Mouse (Mus musculus) stomach, postnatal 0 days (tissue): ENCODE data around the gene Grid1.

Experiments
- CTCF ChIP-seq: IDR thresholded peaks from 2 replicates; pipeline ENCODE4 v1.5.1; 2016; ENCODE audit warnings: antibody characterized with exemption, low read depth, mild to moderate bottlenecking, moderate library complexity
- EP300 ChIP-seq: optimal IDR thresholded peaks from 2 replicates; pipeline ENCODE3; 2016; ENCODE audit warnings: antibody characterized with exemption

DNA sequence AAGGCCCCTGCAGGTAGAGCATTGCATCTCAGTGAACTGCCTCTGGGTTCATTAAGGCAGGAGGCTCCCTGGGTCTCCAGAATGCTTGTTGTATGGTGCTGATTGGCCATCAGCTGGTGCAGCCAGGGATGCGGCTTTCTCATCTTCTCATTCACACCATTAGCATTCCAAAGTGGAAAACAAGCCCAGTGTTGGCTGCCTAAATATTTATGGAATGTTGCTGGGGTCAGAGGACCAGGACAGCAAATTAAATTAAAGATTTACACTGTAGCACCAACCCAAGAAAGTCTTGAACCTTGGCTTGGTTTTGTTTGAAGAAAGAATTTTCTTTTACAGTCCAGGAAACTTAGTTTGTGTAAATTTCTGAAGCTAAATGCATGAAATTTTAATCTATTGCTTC, 97.2 kb downstream of the Grid1 start:
- TF ChIP-seq CTCF (no peak), EP300 (no peak)
